Mouse (Mus musculus): ENCODE results near the gene Fn3krp. TPM values are rescaled to one million over a fixed set of nuclear protein-coding genes. Genes with fewer than 3 reads are reported as not detected.

Fn3krp gene
- polyA plus RNA-seq, 1 experiment from 2014 or later, result 10.5 TPM

DNA sequence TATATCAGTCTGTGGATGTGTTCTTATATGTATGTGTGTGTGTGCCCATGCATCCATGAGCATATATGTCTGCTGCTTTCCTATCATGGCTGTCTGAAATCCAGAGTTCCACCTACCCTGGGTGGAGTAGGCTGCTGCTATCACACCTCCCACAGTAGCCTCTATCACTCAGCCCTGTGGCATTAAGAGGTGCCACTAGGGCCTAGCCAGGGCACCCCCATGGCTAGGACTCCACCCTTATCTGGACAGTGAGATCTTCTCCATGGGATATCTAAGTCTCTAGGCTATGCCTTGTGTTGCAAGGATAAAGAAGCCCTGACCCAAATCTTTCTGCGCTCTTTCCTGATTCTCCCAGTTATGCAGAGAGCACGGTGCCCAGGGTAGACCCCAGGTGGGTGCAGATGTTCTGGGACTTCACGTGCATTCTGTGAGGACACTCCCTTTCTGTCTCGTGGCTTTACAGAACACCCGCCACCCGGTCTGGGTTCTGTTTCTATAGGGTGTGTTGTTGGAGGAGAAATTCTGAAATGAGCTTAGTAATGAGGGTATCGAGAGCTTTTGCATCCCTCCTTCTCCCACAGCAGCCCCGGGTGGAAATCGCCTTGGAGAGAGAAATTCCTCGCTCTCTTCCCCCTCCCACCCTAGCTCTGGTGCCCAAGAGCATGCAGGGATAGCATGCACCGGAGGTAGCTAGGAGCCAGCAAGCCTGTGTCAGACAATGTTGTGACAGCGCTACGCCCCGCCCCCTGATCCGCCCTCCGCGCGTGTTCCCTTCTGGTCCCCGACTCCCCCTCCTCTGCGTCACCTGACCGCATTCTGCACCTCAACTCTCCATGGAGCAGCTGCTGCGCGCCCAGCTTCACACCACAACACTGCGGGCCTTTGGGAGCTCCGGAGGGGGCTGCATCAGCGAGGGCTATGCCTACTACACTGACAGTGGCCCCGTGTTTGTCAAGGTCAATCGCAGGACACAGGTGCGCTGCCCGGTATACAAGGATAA, 13.3 kb downstream of the Fn3krp start, which contains the start of gene Fn3k:
Gene Fn3k, plus strand, starts transcription at position 758 of the 1,000 bp plus-strand sequence.
- Histone ChIP-seq H3K9ac (ENCODE audit: low read depth, low read length) (peak within 1 kb of the TSS; percentile 52; the same call in 1 of the 2 replicates), H3K4me2 (peak within 1 kb of the TSS; percentile 69), H3K4me1 (replicated peaks; ENCODE audit: control insufficient read depth, insufficient read depth, low read length) (peaks cover 23% of the 10 kb centered on the region), H3K4me3 (ENCODE audit: low read depth, low read length) (peak within 1 kb of the TSS; percentile 44), H3K36me3 (ENCODE audit: control insufficient read depth, insufficient read depth, low read length) (peaks cover 3% of the 10 kb centered on the region; the same call in 1 of the 2 replicates), H3K27ac (ENCODE audit: low read depth, low read length) (peak within 1 kb of the TSS; percentile 87), H3K27me3 (replicated peaks; ENCODE audit: control insufficient read depth, insufficient read depth, low read length) (no peaks in the 10 kb centered on the region), H3K9me3 (ENCODE audit: control insufficient read depth, low read length) (no peaks in the 10 kb centered on the region)
- peak; percentile 92 for ATAC-seq (replicated peaks; ENCODE audit: low FRiP score)
- 7% methylated on average over 30 of the region's 30 CpGs for WGBS
- DNase-seq (ENCODE audit: low spot score), result peak; percentile 73

DNA sequence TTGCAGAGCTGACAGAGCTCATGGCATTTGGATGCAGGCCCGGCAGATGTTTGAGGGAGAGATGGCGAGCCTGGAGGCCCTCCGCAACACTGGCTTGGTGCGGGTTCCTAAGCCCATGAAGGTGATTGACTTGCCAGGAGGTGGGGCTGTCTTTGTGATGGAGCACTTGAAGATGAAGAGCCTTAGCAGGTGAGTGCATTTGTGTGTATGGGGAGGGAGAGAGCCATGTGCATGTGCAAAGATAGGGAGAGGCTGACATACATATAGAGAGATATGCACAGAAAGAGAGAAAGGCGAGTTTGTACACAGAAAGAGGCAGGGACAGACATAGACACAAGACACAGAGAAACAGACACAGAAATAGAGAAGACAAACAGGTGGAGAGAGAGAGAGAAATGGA, 16.0 kb downstream of the Fn3krp start:
- Histone ChIP-seq H3K4me1 (replicated peaks; ENCODE audit: control insufficient read depth, insufficient read depth, low read length) (peaks cover 23% of the 10 kb centered on the region), H3K4me2 (peak overlapping the region; percentile 18), H3K9me3 (ENCODE audit: control insufficient read depth, low read length) (no peaks in the 10 kb centered on the region), H3K9ac (ENCODE audit: low read depth, low read length) (no peak overlapping the region), H3K27ac (ENCODE audit: low read depth, low read length) (0 out of 2 replicates have a peak overlapping the region, but pooled peaks have one; percentile 3), H3K27me3 (replicated peaks; ENCODE audit: control insufficient read depth, insufficient read depth, low read length) (no peaks in the 10 kb centered on the region), H3K36me3 (ENCODE audit: control insufficient read depth, insufficient read depth, low read length) (no peaks in the 10 kb centered on the region), H3K4me3 (ENCODE audit: low read depth, low read length) (no peak overlapping the region)
- ATAC-seq (replicated peaks; ENCODE audit: low FRiP score), result peak; percentile 13; the same call in 1 of the 2 replicates
- 69% methylated on average over 5 of the region's 5 CpGs for WGBS
- DNase-seq (ENCODE audit: low spot score), result no peak

DNA sequence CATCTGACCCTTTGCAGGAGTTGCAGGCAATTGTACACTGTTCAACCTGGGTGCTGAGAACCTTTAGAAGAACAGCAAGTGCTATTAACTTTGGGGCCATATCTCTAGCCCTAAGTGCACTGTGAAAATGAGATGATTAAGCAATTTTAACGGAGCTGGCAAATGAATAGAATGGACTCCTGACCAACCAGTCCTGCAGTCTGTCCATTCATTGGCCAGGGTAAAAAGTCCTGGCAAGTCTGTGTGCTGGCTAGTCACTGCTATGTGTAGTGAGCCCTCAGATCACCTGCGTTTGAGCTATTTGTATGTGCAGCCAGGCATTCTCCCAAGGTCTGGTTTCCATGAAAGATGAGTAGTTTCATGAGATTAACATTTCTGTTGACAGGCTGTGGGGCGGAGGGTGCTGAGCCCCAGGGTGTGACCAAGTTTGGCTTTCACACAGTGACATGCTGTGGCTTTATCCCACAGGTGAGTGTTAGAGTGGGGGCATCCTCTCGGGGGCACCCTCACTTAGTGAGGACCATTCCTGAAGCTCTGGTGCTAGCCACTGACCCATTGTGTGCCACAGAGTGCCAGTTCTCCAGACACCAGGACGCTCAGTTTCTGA, 18.6 kb downstream of the Fn3krp start:
- H3K36me3 ChIP-seq (ENCODE audit: control insufficient read depth, insufficient read depth, low read length), result no peaks in the 10 kb centered on the region
- ATAC-seq (replicated peaks; ENCODE audit: low FRiP score), result no peak
- no peak overlapping the region for H3K4me3 ChIP-seq (ENCODE audit: low read depth, low read length)
- H3K9ac ChIP-seq (ENCODE audit: low read depth, low read length), result no peak overlapping the region
- no peaks in the 10 kb centered on the region for H3K9me3 ChIP-seq (ENCODE audit: control insufficient read depth, low read length)
- no peaks in the 10 kb centered on the region; the same call in 1 of the 2 replicates for H3K4me1 ChIP-seq (replicated peaks; ENCODE audit: control insufficient read depth, insufficient read depth, low read length)
- DNase-seq (ENCODE audit: low spot score), result no peak
- no peaks in the 10 kb centered on the region for H3K27me3 ChIP-seq (replicated peaks; ENCODE audit: control insufficient read depth, insufficient read depth, low read length)
- WGBS, result 68% methylated on average over 5 of the region's 5 CpGs
- H3K4me2 ChIP-seq, result no peak overlapping the region
- no peak overlapping the region; the same call in 1 of the 2 replicates for H3K27ac ChIP-seq (ENCODE audit: low read depth, low read length)

DNA sequence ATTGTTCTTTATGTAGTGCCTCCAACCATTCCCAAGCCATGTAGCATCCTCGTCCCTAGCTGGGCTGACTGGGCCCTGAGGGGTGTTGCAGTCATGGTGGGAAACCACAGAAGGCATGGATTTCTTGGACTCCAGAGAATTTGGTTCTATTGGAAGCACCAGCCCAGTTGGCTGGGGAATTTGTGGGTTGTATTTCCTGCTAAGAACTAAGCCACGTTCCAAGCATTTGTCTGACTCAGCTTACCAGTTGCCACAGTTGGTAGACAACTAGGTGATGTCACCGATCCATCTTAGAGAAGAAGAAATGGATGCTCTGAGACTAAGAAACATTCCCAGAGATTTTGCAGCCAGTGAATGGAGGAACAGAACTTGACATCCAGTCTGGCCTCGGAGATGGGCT, 20.5 kb downstream of the Fn3krp start:
- ATAC-seq (replicated peaks; ENCODE audit: low FRiP score) (no peak), DNase-seq (ENCODE audit: low spot score) (no peak)
- Histone ChIP-seq H3K27me3 (replicated peaks; ENCODE audit: control insufficient read depth, insufficient read depth, low read length) (no peaks in the 10 kb centered on the region), H3K9me3 (ENCODE audit: control insufficient read depth, low read length) (no peaks in the 10 kb centered on the region), H3K4me1 (replicated peaks; ENCODE audit: control insufficient read depth, insufficient read depth, low read length) (no peaks in the 10 kb centered on the region), H3K4me3 (ENCODE audit: low read depth, low read length) (no peak overlapping the region), H3K36me3 (ENCODE audit: control insufficient read depth, insufficient read depth, low read length) (no peaks in the 10 kb centered on the region), H3K4me2 (no peak overlapping the region), H3K9ac (ENCODE audit: low read depth, low read length) (no peak overlapping the region), H3K27ac (ENCODE audit: low read depth, low read length) (no peak overlapping the region)
- WGBS, result 76% methylated on average over 4 of the region's 4 CpGs

DNA sequence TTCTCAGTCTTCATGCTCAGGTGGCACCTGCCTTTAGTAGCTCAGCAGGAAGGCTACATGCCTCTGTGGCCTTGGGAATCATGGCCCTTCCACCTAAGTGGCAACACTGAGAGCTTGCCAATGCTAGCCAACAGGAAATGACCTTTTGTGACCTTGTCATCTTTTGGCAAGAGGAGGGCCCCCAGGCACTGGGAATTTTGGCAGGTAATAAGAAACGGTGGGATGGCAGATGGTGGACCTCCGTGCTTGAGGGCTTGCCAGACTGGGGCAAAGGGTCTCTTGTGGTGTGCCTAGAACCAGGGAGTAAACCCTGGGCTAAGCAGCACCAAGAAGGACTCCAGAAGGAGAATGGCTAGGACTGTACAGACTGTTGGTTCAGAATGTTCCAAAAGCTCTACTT, 20.9 kb downstream of the Fn3krp start:
- H3K9me3 ChIP-seq (ENCODE audit: control insufficient read depth, low read length), result no peaks in the 10 kb centered on the region
- no peak overlapping the region for H3K9ac ChIP-seq (ENCODE audit: low read depth, low read length)
- H3K36me3 ChIP-seq (ENCODE audit: control insufficient read depth, insufficient read depth, low read length), result no peaks in the 10 kb centered on the region
- no peaks in the 10 kb centered on the region for H3K27me3 ChIP-seq (replicated peaks; ENCODE audit: control insufficient read depth, insufficient read depth, low read length)
- H3K4me1 ChIP-seq (replicated peaks; ENCODE audit: control insufficient read depth, insufficient read depth, low read length), result no peaks in the 10 kb centered on the region
- ATAC-seq (replicated peaks; ENCODE audit: low FRiP score), result no peak
- no peak for DNase-seq (ENCODE audit: low spot score)
- H3K4me3 ChIP-seq (ENCODE audit: low read depth, low read length), result no peak overlapping the region
- WGBS, result 76% methylated on average over 2 of the region's 2 CpGs
- no peak overlapping the region for H3K4me2 ChIP-seq
- H3K27ac ChIP-seq (ENCODE audit: low read depth, low read length), result no peak overlapping the region

DNA sequence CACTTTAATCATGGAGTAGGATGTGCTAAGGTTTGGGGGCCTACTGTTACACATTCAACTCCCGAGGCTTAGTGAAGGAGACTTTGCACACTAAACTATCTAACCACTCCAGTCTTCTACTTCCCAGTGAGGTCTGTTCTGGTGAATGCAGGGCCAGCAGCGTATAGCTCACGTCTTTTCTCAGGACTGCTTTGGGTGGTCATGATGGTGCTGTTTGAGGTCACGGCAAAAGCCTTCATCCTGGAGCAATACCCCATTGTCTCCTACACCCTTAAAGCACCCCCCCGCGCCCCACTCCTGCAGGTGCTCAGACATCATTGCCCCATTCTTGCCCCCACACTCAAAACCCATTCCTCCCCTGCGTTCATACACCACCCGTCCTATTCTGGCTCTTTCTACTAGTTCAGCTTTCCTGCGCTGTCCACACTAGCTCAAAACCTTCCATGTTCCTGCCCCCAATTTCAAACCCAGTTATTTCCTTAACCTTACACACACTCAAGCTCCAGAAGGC, 30.1 kb downstream of the Fn3krp start:
- H3K27me3 ChIP-seq (replicated peaks; ENCODE audit: control insufficient read depth, insufficient read depth, low read length), result no peaks in the 10 kb centered on the region
- H3K4me3 ChIP-seq (ENCODE audit: low read depth, low read length), result peak overlapping the region; percentile 64
- H3K9me3 ChIP-seq (ENCODE audit: control insufficient read depth, low read length), result no peaks in the 10 kb centered on the region
- ATAC-seq (replicated peaks; ENCODE audit: low FRiP score), result 0 out of 2 replicates have a peak, but pooled peaks have one; percentile 3
- H3K9ac ChIP-seq (ENCODE audit: low read depth, low read length), result peak overlapping the region; percentile 27; the same call in 1 of the 2 replicates
- H3K27ac ChIP-seq (ENCODE audit: low read depth, low read length), result no peak overlapping the region
- H3K4me1 ChIP-seq (replicated peaks; ENCODE audit: control insufficient read depth, insufficient read depth, low read length), result peaks cover 13% of the 10 kb centered on the region
- H3K36me3 ChIP-seq (ENCODE audit: control insufficient read depth, insufficient read depth, low read length), result no peaks in the 10 kb centered on the region
- peak overlapping the region; percentile 64 for H3K4me2 ChIP-seq
- WGBS, result 22% methylated on average over 9 of the region's 9 CpGs
- DNase-seq (ENCODE audit: low spot score), result no peak

DNA sequence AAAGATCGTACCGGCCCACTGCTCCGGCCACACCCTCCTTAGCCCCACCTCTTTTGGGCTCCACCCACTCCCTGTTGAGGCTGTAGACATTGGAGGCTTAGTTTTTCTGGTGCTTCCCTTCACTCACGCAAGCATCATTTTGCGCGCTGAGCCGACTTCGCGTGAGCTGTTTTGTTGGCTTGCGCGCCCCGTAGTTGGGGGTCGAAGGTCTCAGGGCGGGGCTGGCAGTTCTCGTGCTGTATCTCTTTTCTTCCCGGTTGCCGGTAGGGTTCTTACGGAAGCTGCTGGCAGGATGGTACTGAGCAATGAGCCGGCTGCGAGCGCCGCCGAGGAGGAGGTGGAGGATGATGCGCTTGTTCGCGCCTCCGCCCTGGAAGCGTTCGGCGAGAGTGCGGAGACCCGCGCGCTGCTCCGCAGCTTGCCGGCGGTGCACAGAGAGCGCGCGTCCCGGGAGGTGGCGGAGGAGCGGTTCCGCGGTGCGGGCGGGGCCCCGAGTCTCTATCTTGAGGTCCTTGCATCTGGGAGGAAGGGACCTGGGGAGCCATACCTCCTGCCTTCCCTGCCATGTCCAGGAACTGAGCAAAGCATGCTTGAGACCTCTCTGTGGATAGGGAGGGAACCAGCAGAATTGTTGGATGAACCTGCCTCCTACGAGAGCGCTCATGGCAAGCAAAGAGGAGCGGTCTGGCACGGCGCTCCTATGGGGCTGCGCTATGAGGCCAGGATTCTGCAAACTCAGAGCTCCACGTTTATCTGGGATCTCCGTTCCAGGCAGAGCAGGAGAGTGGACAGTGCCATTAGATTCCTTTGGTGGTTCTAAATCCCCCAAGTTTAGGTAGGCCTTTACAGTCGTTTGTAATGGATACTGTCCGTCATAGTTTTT, 30.8 kb downstream of the Fn3krp start, which contains the start of gene Tbcd:
Gene Tbcd, plus strand, starts transcription at position 197 of the 883 bp plus-strand sequence.
- Histone ChIP-seq H3K4me3 (ENCODE audit: low read depth, low read length) (peak within 1 kb of the TSS; percentile 64), H3K27ac (ENCODE audit: low read depth, low read length) (peak within 1 kb of the TSS; percentile 49; the same call in 1 of the 2 replicates), H3K4me1 (replicated peaks; ENCODE audit: control insufficient read depth, insufficient read depth, low read length) (peaks cover 13% of the 10 kb centered on the region), H3K4me2 (peak within 1 kb of the TSS; percentile 64), H3K9me3 (ENCODE audit: control insufficient read depth, low read length) (no peaks in the 10 kb centered on the region), H3K9ac (ENCODE audit: low read depth, low read length) (peak within 1 kb of the TSS; percentile 59), H3K27me3 (replicated peaks; ENCODE audit: control insufficient read depth, insufficient read depth, low read length) (no peaks in the 10 kb centered on the region), H3K36me3 (ENCODE audit: control insufficient read depth, insufficient read depth, low read length) (no peaks in the 10 kb centered on the region)
- ATAC-seq (replicated peaks; ENCODE audit: low FRiP score) (peak; percentile 94), DNase-seq (ENCODE audit: low spot score) (peak; percentile 94)
- WGBS, result under 1% methylated on average over 58 of the region's 58 CpGs

DNA sequence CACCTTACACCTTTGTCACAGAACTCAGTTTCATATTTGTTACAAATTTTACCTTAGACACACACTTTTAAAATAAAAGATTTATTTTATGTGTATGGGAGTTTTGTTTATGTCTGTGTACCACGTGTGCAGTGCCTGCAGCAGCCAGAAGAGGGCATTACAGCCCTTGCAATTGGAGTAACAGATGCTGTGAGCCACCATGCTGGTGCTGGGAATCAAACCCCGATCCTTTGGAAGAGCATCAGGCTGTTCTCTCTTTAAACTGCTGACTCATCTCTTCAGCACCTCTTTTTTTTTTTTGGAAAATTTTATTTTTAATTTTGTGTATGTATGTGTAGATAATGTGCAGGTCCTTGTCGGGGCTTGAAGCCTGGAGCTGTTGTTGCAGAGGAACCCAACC, 36.7 kb downstream of the Fn3krp start:
- H3K4me1 ChIP-seq (replicated peaks; ENCODE audit: control insufficient read depth, insufficient read depth, low read length), result peaks cover 5% of the 10 kb centered on the region; the same call in 1 of the 2 replicates
- no peak overlapping the region for H3K4me3 ChIP-seq (ENCODE audit: low read depth, low read length)
- H3K36me3 ChIP-seq (ENCODE audit: control insufficient read depth, insufficient read depth, low read length), result peaks cover 15% of the 10 kb centered on the region; the same call in 1 of the 2 replicates
- H3K9ac ChIP-seq (ENCODE audit: low read depth, low read length), result no peak overlapping the region
- H3K4me2 ChIP-seq, result no peak overlapping the region
- 84% methylated on average over 3 of the region's 3 CpGs for WGBS
- ATAC-seq (replicated peaks; ENCODE audit: low FRiP score) (no peak), DNase-seq (ENCODE audit: low spot score) (no peak)
- H3K9me3 ChIP-seq (ENCODE audit: control insufficient read depth, low read length), result no peaks in the 10 kb centered on the region
- no peaks in the 10 kb centered on the region for H3K27me3 ChIP-seq (replicated peaks; ENCODE audit: control insufficient read depth, insufficient read depth, low read length)
- no peak overlapping the region for H3K27ac ChIP-seq (ENCODE audit: low read depth, low read length)
